Mouse (Mus musculus) G1E (cell line): ENCODE results near the gene Gabbr1.

Experiments used
- CTCF ChIP-seq: IDR thresholded peaks from 2 replicates; pipeline ENCODE4 v1.5.1; 2012; ENCODE audit warnings: low read depth, low read length, inconsistent platforms, mixed read lengths
- GATA1 ChIP-seq: IDR thresholded peaks from 2 replicates; pipeline ENCODE4 v1.6.1; 2012; ENCODE audit warnings: borderline replicate concordance, low read length, inconsistent platforms, mixed read lengths
- POLR2AphosphoS5 ChIP-seq: IDR thresholded peaks from 2 replicates; pipeline ENCODE4 v1.6.1; 2012; ENCODE audit warnings: low read depth, low read length, inconsistent platforms; ENCODE audit not compliant: insufficient replicate concordance
- TAL1 ChIP-seq: conservative IDR thresholded peaks from 2 replicates; pipeline ENCODE4 v1.6.1; 2012; ENCODE audit warnings: low read depth, low read length, inconsistent platforms, mixed read lengths

- TF ChIP-seq CTCF, result no peak
- no peak for TF ChIP-seq TAL1
- TF ChIP-seq GATA1, result no peak
- TF ChIP-seq POLR2AphosphoS5, result no peak
Measured at GRCm38 (mm10) chr17:37065993-37066392, 20.2 kb downstream of the Gabbr1 start.
